Mouse (Mus musculus): ENCODE results near the gene Rnd3. TPM values are rescaled to one million over a fixed set of nuclear protein-coding genes. Genes with fewer than 3 reads are reported as not detected.

Gene Rnd3
- total RNA-seq (2021) = 1 to 10 TPM; 3.7 to 6.0 TPM
- long read RNA-seq, experiment 1, partial matches to known transcripts = 0 of 2 reads
- long read RNA-seq, experiment 1, other reads (novel, unspliced or antisense) = 0 of 2 reads
- long read RNA-seq, experiment 2, partial matches to known transcripts = 0 of 1 reads
- long read RNA-seq, experiment 2, other reads (novel, unspliced or antisense) = 0 of 1 reads

DNA sequence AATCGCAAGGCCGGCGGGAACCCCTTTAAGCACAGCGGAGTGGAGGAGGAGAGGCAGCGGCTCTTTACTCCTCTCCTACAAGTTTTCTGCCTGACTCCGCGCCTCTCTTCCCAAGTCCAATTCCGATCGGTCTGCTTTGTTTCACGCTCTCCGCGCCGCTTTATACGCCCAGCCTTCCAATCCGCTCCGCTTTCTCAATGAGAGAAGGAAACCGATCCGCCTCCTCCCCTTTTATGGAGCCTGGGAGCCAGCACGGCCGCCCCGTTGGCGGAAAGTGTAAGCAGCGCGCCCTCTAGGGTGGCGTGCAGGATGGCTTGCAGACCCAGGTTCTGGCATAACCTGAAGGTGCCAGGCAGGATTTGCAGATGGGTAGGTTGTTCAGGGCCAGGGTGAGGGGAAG, at the start of gene Rnd3:
Gene Rnd3 (minus strand): TSS at position 137 of the 400 bp plus-strand sequence.
- DNase-seq (ENCODE audit: low spot score) = peak; percentile 97

GRCm38 (mm10) chr2:51192319-51192718, 43.4 kb upstream of the Rnd3 start:
- DNase-seq (ENCODE audit: low spot score) = peak; percentile 6

GRCm38 (mm10) chr2:51185762-51186161, 36.9 kb upstream of the Rnd3 start:
- DNase-seq (ENCODE audit: low spot score) = no peak

DNA sequence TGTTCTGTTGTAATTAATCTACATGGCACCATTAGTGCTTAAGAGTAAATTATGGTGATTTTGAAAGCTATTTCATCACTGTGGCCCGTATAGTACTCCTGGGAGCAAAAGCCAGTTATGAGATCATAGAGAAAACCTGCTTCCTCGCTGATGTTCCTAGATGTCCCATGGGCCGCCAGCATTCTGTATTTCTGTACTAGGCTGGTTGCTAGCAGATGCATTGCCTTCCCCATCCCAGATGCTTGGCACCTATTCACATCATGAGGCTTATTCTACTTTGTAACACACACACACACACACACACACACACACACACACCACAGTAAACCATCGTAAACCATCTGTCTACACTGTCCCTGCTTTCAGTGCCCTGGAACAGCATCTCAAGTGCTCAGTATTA, 34.1 kb upstream of the Rnd3 start:
- DNase-seq (ENCODE audit: low spot score) = no peak

GRCm38 (mm10) chr2:51181376-51181775, 32.5 kb upstream of the Rnd3 start:
- no peak for DNase-seq (ENCODE audit: low spot score)

DNA sequence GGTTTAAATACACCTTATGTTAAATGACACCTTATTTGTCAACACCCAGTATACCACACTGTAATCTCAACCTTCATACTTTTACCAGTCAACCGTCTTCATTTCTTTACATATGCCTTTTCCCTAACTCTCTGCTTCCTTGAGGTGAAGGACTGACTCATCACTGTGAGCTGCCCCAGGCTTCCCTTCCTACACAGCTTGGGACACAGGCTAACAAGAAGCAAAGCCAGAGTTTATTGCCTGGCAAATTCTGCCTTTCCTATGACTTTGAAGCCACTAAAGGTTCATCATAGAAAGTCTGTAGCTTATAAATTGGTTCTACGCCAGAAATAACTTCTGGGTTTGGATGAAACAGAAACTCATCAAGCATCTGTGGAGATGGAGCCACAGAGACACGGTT, 30.2 kb upstream of the Rnd3 start:
- DNase-seq (ENCODE audit: low spot score) = no peak

DNA sequence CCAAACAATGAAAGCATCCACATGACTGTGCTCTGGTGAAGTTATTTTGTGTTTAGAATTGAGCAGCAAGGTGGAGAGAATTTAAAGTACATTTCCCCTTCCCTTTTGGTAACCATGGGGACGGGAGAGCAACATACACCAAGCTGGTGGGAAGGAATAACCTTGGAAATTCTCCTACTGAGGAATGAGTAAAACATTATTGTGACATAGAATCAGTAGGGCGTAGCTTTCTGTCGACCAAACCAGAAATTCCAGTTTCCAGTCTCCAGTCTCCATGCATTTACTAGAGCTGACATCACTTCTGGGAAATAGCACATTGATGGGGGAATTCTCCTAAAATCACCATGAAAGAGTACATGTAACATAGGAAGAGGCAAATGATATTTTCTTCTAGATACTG, 28.7 kb upstream of the Rnd3 start:
- DNase-seq (ENCODE audit: low spot score) = no peak

- no peak for DNase-seq (ENCODE audit: low spot score)
Observed at GRCm38 (mm10) chr2:51175276-51175675, 26.4 kb upstream of the Rnd3 start.

DNA sequence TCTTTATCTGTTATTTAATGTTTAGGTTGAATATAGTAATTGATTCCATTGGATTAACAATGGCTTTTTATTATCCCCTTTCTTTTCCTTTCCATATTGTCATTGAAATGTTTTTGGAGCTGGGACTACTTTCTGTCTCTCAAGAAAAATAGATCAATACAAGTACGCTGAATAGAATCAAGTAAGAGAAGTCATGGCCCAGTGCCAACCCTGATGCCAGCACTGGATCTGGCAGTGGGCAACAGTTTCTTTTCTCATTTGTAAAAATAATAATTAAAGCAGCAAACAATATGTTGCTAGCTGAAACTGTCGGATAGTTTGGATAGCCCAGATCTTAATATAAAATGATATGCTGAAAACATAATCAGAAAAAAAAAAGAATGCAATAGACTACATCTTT, 12.2 kb upstream of the Rnd3 start:
- no peak for DNase-seq (ENCODE audit: low spot score)

- DNase-seq (ENCODE audit: low spot score) = peak; percentile 23
Observed at GRCm38 (mm10) chr2:51148454-51148853, 457 bp downstream of the Rnd3 start.

DNA sequence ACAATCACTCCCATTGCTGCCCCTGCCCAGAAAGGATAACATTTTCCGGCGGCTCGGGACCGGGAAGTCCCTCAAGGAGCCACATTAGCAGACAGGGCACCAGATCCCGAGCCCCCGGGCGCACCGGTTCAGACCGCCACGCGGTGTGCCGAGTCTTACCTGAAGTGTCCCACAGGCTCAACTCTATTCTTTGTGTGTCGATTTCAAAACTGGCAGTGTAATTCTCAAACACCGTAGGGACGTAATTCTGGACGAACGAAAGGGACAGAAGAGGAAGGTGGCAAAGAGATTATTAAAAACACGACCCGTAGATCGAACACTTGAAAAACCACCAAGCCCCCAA, 875 bp downstream of the Rnd3 start:
- no peak for DNase-seq (ENCODE audit: low spot score)

DNA sequence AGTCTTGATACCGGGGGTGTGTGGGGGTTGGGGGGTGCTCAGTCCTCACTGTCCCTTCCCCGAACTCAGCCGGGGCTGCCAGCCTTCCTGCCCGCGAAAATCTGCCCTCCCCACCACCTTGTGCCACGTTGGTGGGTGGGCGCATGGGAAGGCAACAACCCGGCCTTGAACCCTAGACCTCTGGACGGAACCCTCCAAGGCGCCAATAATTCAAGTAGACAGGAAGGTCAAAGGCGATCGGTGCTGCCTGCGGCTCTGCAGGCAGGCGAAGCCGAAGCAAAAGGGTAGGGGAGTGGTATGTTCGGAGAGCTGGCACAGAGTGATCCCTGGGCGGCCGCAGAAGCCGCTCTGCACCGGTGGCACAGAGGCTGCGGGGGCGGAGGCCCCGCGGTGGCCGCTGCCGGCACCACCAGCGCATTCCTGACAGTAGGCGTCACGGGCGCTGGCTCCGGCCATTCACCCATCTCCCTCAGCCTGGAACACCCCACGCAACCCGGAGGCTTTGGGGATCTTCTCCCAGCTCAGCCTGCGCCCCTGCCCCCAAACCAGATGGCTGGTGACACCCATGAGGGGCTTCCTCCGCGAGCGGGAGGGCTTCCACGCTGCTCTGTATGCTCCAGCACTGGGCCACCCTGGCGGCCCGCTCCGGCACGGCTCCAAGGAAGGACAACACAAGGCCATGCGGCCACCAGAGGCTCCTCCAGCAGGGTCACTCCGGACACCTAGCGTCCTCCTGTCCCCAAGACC, 1.4 kb downstream of the Rnd3 start:
- peak; percentile 70 for DNase-seq (ENCODE audit: low spot score)

- peak; percentile 81 for DNase-seq (ENCODE audit: low spot score)
Observed at GRCm38 (mm10) chr2:51146871-51147317, 2.0 kb downstream of the Rnd3 start.

DNA sequence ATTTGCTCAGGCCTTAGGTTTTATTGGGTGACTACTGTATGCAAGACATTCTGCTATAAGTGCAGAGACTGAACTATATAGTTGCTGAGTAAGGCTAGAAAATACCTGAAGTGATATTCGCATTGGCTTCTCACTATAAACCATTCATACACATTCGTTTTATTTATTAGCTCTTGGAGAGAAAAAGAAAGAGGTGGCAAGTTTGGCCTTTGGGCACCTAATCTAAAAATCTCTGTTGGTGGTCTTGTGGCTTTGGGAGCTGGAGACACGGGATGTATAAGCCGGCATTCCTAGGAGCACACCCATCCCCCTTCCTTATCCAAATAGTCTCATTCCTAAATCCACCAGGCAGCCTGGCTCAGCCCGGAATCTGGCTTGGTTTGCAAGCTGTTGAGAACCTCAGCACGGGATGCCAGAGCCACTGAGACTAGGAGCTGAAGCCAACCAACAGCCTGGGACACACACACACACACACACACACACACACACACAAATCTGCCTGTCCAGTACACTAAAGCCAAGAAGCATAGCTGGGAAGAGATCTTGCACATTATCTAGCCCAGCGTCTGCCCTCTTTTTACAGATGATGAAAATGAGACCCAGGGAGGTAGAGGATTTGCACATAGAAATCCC, 3.0 kb downstream of the Rnd3 start:
- peak; percentile 35 for DNase-seq (ENCODE audit: low spot score)

DNA sequence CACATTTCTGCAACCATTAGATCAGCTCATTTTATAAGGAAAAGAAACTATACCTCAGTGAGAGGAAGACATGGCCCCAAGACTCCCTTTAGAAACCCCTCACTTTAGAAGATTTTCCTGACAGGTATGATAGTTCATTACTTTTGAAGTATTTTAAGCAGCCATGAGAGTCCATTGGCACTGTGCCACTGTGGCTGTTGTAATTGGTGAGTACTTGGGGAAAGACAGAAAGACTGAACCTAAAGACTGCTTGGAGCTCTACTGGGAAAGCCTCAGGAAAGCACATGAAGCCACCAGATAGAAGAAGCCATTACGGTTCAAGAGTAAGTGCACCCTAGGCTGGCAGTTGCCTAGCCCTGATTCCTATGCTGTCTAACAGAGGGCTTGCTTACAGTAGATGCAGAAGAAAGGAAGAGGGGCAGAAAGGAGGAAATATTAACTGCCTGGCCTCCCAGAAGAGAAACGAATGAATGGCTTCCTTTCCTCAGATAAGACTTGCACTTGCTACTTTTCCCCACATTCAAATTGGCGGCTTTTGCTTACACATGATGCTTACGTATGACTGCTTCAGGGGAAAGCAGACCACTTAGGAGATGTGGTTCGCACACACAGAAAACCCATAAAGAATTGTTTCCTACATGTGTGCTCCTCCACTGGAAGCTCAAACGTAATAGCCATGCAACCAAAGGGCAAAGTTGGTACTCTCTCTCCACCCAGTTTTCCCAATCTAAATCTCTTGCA, 4.4 kb downstream of the Rnd3 start:
- peak; percentile 12 for DNase-seq (ENCODE audit: low spot score)

GRCm38 (mm10) chr2:51142422-51142821, 6.5 kb downstream of the Rnd3 start:
- no peak for DNase-seq (ENCODE audit: low spot score)

- DNase-seq (ENCODE audit: low spot score) = no peak
Observed at GRCm38 (mm10) chr2:51141345-51141744, 7.6 kb downstream of the Rnd3 start.

- no peak for DNase-seq (ENCODE audit: low spot score)
Observed at GRCm38 (mm10) chr2:51140486-51140885, 8.4 kb downstream of the Rnd3 start.

- DNase-seq (ENCODE audit: low spot score) = no peak
Observed at GRCm38 (mm10) chr2:51139912-51140446, 8.9 kb downstream of the Rnd3 start.

DNA sequence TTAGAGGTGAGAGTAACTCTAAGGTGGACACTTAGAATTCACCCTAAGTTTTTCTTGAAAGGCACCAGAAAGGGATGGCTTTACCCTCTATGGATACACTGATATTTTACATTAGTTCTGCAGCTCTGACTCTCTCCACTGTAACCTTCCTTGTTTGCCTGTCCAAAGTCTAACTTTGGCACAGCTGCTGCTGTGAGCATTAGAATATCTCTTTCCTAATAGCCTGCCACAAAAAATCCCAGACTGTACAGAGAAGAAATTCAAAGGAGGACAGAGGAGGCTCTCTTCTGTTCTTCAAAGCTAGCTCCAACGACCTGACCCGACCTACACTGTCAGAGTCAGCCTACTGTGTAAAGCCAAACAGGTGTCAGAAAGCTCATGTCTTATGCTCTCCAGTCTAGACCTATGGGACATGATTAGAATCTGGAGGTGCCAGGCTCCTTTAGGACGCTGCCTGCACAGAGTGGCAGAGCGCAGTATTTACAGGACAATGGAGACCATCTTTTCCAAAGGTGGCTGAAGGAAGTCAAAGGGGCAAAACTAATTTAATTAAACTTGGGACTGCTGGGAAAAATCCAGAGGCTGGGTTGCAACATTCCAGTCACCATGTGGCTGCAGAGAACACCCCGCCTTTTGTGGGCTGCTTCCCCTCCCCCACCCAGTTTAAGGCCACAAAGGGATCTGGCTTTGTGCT, 9.5 kb downstream of the Rnd3 start:
- peak; percentile 48 for DNase-seq (ENCODE audit: low spot score)

DNA sequence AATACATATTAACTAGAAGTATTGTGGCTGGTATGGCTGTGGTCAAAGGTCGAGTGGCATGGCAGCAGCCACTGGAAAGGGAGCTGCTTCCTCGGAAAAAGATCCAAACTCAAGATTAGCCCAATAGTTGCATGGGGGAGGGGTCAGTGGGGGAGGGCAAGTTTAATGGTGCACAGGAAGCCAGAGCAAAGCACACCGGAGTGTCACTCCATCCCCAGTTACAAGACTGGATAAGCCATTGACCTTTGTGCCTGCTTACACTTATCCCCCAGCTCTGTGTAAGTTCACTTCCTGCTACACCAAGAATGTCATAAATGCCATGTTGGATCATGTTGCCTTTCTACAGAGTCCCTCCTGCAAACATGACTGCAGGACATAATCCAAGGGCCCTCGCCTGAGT, 11.2 kb downstream of the Rnd3 start:
- DNase-seq (ENCODE audit: low spot score) = no peak

Data from gastrocnemius, adult 18-20 months (tissue).